Mouse (Mus musculus): ENCODE results near the gene Kbtbd6. TPM values are rescaled to one million over a fixed set of nuclear protein-coding genes. Genes with fewer than 3 reads are reported as not detected.

Gene Kbtbd6
- total and polyA plus RNA-seq, 3 experiments = 0.12 TPM; not detected in 2

GRCm38 (mm10) chr14:79486993-79487731, 35.5 kb downstream of the Kbtbd6 start:
- no peak for TF ChIP-seq POLR2AphosphoS5 (IDR thresholded peaks at IDR 0.05; ENCODE audit: borderline replicate concordance, low read depth, low read length)
- peak; percentile 60; the same call in 1 of the 2 replicates for TF ChIP-seq MYC (IDR thresholded peaks at IDR 0.05; ENCODE audit: low read depth, low read length)
- TF ChIP-seq USF1 (IDR thresholded peaks at IDR 0.05; ENCODE audit: low read depth, low read length) = peak; percentile 94
- peak; percentile 57 for TF ChIP-seq HCFC1 (IDR thresholded peaks at IDR 0.05; ENCODE audit: low read depth, low read length)
- TF ChIP-seq NRF1 (IDR thresholded peaks at IDR 0.05; ENCODE audit: insufficient read depth, low read depth, low read length, poor library complexity, severe bottlenecking) = peak; percentile 37; the same call in 1 of the 2 replicates
- no peak for TF ChIP-seq ELF1 (IDR thresholded peaks at IDR 0.05; ENCODE audit: low read depth, low read length)
- TF ChIP-seq RAD21 (IDR thresholded peaks at IDR 0.05; ENCODE audit: low read depth, low read length) = no peak; the same call in 1 of the 2 replicates
- TF ChIP-seq MXI1 (IDR thresholded peaks at IDR 0.05; ENCODE audit: low read depth, low read length) = peak; percentile 85
- peak; percentile 47; the same call in 1 of the 2 replicates for TF ChIP-seq TBP (IDR thresholded peaks at IDR 0.05; ENCODE audit: low read depth, low read length)
- peak in 1 of 2 experiments; percentile 75; a peak in 3 of 4 replicates for TF ChIP-seq USF2 (IDR thresholded peaks at IDR 0.05; ENCODE audit: borderline replicate concordance in 1 of 2, insufficient read depth in 1 of 2, low read depth in 1 of 2, low read length in 2 of 2)
- TF ChIP-seq ZKSCAN1 (IDR thresholded peaks at IDR 0.05; ENCODE audit: low read depth, low read length) = no peak
- TF ChIP-seq BHLHE40 (IDR thresholded peaks at IDR 0.05; ENCODE audit: borderline replicate concordance, low read depth, low read length) = peak; percentile 79; the same call in 1 of the 2 replicates
- TF ChIP-seq MEF2A (IDR thresholded peaks at IDR 0.05; ENCODE audit: extremely low read depth, insufficient replicate concordance, low read depth, low read length, poor library complexity, severe bottlenecking) = no peak
- TF ChIP-seq ETS1 (IDR thresholded peaks at IDR 0.05; ENCODE audit: low read depth, low read length) = peak; percentile 45; the same call in 1 of the 2 replicates
- peak; percentile 35; the same call in 1 of the 2 replicates for TF ChIP-seq GATA1 (IDR thresholded peaks at IDR 0.05; ENCODE audit: low read depth, low read length)
- TF ChIP-seq SIN3A (IDR thresholded peaks at IDR 0.05; ENCODE audit: low read length) = peak; percentile 81
- TF ChIP-seq ZC3H11A (IDR thresholded peaks at IDR 0.05; ENCODE audit: low read depth, low read length) = no peak
- no peak for TF ChIP-seq RCOR1 (IDR thresholded peaks at IDR 0.05; ENCODE audit: low read depth, low read length)
- TF ChIP-seq CHD1 (IDR thresholded peaks at IDR 0.05; ENCODE audit: low read depth, low read length) = no peak
- peak; percentile 95 for TF ChIP-seq MAX (IDR thresholded peaks at IDR 0.05; ENCODE audit: low read length)
- no peak for TF ChIP-seq UBTF (IDR thresholded peaks at IDR 0.05; ENCODE audit: borderline replicate concordance, insufficient read depth, low read depth, low read length)
- no peak for TF ChIP-seq GABPA (IDR thresholded peaks at IDR 0.05; ENCODE audit: low read depth, low read length)
- no peak for TF ChIP-seq NELFE (IDR thresholded peaks at IDR 0.05; ENCODE audit: low read depth, low read length)
- no peak for TF ChIP-seq ZMIZ1 (IDR thresholded peaks at IDR 0.05; ENCODE audit: low read depth, low read length)
- no peak for TF ChIP-seq ZNF384 (IDR thresholded peaks at IDR 0.05; ENCODE audit: low read depth, low read length)
- TF ChIP-seq MYB (IDR thresholded peaks at IDR 0.05; ENCODE audit: low read depth, low read length) = no peak
- no peak for TF ChIP-seq CHD2 (IDR thresholded peaks at IDR 0.05; ENCODE audit: low read length)
- TF ChIP-seq E2F4 (IDR thresholded peaks at IDR 0.05; ENCODE audit: borderline replicate concordance, low read depth, low read length) = no peak
- TF ChIP-seq SMC3 (IDR thresholded peaks at IDR 0.05; ENCODE audit: low read depth, low read length) = peak; percentile 59
- no peak for TF ChIP-seq POLR2AphosphoS2 (IDR thresholded peaks at IDR 0.05; ENCODE audit: low read length)
- no peak for TF ChIP-seq MAZ (IDR thresholded peaks at IDR 0.05; ENCODE audit: low read depth, low read length)
- peak; percentile 14; the same call in 1 of the 2 replicates for TF ChIP-seq TCF12 (IDR thresholded peaks at IDR 0.05; ENCODE audit: low read depth, low read length)
- TF ChIP-seq TAL1 (IDR thresholded peaks at IDR 0.05; ENCODE audit: low read length) = no peak
- TF ChIP-seq CTCF (IDR thresholded peaks at IDR 0.05 in 2 of 3, conservative IDR thresholded peaks at IDR 0.05 in 1 of 3; ENCODE audit: control insufficient read depth in 1 of 3, insufficient read depth in 1 of 3, low read depth in 2 of 3, low read length in 3 of 3, poor library complexity in 1 of 3, severe bottlenecking in 1 of 3) = peak; percentile 41 to 62 (median 43); a peak in 3 of 6 replicates
- H3K9me3 ChIP-seq (replicated peaks; ENCODE audit: insufficient read depth, low read length) = no peaks in the 10 kb centered on the region
- peak overlapping the region; percentile 65 for H3K9ac ChIP-seq (ENCODE audit: control insufficient read depth, low read depth, low read length, poor library complexity, severe bottlenecking)
- H3K4me1 ChIP-seq (ENCODE audit: control insufficient read depth in 1 of 2, insufficient read depth in 2 of 2, low read length in 2 of 2) = peaks cover 0 to 8% of the 10 kb centered on the region in 2 experiments; a peak in 2 of 4 replicates
- no peaks in the 10 kb centered on the region for H3K27me3 ChIP-seq (ENCODE audit: control insufficient read depth in 1 of 2, insufficient read depth in 2 of 2, low read length in 2 of 2)
- H3K4me3 ChIP-seq (ENCODE audit: control insufficient read depth in 1 of 2, insufficient read depth in 1 of 2, low read depth in 2 of 2, low read length in 2 of 2) = peak overlapping the region; percentile 78 to 81
- H3K36me3 ChIP-seq (ENCODE audit: control insufficient read depth in 1 of 2, insufficient read depth in 2 of 2, low read length in 2 of 2) = peaks cover 0 to 7% of the 10 kb centered on the region in 2 experiments; a peak in 2 of 4 replicates
- H3K79me2 ChIP-seq (ENCODE audit: control insufficient read depth, insufficient read depth, low read length, poor library complexity) = peaks cover 3% of the 10 kb centered on the region; the same call in 1 of the 2 replicates
- peak; percentile 81 for DNase-seq (ENCODE audit: low read depth, low spot score)
- H3K27ac ChIP-seq (ENCODE audit: control insufficient read depth, low read depth, low read length) = peak overlapping the region; percentile 28

Measured in MEL (cell line).